Mouse (Mus musculus): ENCODE measurements around the gene Acp4. TPM values are rescaled to one million over a fixed set of nuclear protein-coding genes. Genes with fewer than 3 reads are reported as not detected.

Gene Acp4
- polyA plus RNA-seq, 1 experiment from 2014 or later, result not detected

DNA sequence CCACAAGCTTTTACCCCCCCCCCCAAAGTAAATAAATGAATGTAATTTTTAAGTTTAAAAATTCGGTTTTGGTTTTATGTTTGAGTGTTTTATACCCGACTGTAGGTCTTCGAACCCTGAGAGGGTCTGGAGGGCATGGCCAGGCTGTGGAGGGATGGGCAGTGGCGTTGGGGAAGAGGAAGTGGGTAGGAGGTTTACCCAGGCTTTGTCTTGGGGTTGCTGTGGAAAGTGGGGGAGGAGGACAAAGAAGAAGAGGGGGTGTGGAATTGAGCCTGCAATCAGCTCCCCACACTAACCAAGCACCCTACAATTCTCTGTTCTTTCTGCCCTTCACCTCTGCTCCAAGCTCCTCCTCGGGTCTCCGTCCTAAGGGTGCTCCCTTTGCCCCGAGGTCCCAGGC, 15.4 kb upstream of the Acp4 start:
- Histone ChIP-seq H3K4me1 (ENCODE audit: control insufficient read depth, insufficient read depth, low read depth, low read length) (no peaks in the 10 kb centered on the region), H3K9ac (ENCODE audit: low read depth, low read length) (no peak overlapping the region), H3K27ac (ENCODE audit: low read depth, low read length) (no peak overlapping the region), H3K9me3 (ENCODE audit: control insufficient read depth, low read length) (no peaks in the 10 kb centered on the region), H3K36me3 (ENCODE audit: control insufficient read depth, insufficient read depth, low read length) (no peaks in the 10 kb centered on the region), H3K27me3 (replicated peaks; ENCODE audit: control insufficient read depth, insufficient read depth, low read length) (peaks cover 5% of the 10 kb centered on the region; the same call in 1 of the 2 replicates), H3K4me2 (ENCODE audit: low read length) (no peak overlapping the region), H3K4me3 (ENCODE audit: low read length) (no peak overlapping the region)
- ATAC-seq, result no peak
- WGBS, result 89% methylated on average over 7 of the region's 7 CpGs

DNA sequence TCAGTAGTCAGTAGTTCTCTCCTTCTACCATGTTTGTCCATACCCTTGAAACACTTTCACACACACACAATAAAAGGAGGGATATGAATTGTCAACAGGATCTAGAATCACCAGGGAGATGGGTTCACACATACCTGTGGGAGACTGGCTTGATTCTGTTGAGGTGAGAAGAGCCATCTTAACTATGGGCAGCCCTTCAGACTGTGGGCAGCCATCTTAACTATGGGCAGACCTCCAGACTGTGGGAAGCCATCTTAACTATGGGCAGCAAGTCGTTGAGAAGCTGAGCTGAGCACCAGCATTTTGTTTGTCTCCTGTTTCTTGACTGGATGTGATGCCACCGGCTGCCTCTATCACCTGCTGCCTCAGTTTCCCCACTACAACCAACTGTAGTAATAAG, 14.1 kb upstream of the Acp4 start:
- Histone ChIP-seq H3K27me3 (replicated peaks; ENCODE audit: control insufficient read depth, insufficient read depth, low read length) (peaks cover 5% of the 10 kb centered on the region; the same call in 1 of the 2 replicates), H3K27ac (ENCODE audit: low read depth, low read length) (no peak overlapping the region), H3K4me3 (ENCODE audit: low read length) (no peak overlapping the region), H3K9me3 (ENCODE audit: control insufficient read depth, low read length) (no peaks in the 10 kb centered on the region), H3K4me2 (ENCODE audit: low read length) (no peak overlapping the region), H3K36me3 (ENCODE audit: control insufficient read depth, insufficient read depth, low read length) (no peaks in the 10 kb centered on the region), H3K9ac (ENCODE audit: low read depth, low read length) (no peak overlapping the region), H3K4me1 (ENCODE audit: control insufficient read depth, insufficient read depth, low read depth, low read length) (no peaks in the 10 kb centered on the region)
- 0 out of 2 replicates have a peak, but pooled peaks have one; percentile 41 for ATAC-seq
- 68% methylated on average over 2 of the region's 2 CpGs for WGBS

DNA sequence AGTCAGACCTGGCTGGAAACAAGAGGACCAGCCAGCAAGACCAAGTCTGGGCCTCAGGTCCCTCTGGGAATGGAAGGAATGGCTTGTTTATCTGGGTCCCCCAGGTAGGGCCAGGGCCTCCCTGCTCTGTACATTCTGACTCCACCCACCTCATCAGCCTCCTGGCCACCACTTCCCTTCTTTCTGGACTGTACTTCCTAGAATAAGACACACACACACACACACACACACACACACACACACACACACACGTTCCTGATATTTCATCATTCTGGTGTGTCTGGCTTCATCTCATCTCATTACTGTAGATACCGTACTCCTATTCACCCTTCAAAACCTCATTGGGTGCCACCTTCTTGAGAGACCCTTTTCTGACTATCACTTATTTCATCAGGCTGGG, 12.2 kb upstream of the Acp4 start:
- Histone ChIP-seq H3K4me2 (ENCODE audit: low read length) (no peak overlapping the region), H3K9ac (ENCODE audit: low read depth, low read length) (no peak overlapping the region), H3K9me3 (ENCODE audit: control insufficient read depth, low read length) (no peaks in the 10 kb centered on the region), H3K36me3 (ENCODE audit: control insufficient read depth, insufficient read depth, low read length) (no peaks in the 10 kb centered on the region), H3K27me3 (replicated peaks; ENCODE audit: control insufficient read depth, insufficient read depth, low read length) (peaks cover 5% of the 10 kb centered on the region; the same call in 1 of the 2 replicates), H3K4me3 (ENCODE audit: low read length) (no peak overlapping the region), H3K4me1 (ENCODE audit: control insufficient read depth, insufficient read depth, low read depth, low read length) (no peaks in the 10 kb centered on the region), H3K27ac (ENCODE audit: low read depth, low read length) (no peak overlapping the region)
- ATAC-seq, result no peak
- WGBS, result 86% methylated on average over 2 of the region's 2 CpGs

DNA sequence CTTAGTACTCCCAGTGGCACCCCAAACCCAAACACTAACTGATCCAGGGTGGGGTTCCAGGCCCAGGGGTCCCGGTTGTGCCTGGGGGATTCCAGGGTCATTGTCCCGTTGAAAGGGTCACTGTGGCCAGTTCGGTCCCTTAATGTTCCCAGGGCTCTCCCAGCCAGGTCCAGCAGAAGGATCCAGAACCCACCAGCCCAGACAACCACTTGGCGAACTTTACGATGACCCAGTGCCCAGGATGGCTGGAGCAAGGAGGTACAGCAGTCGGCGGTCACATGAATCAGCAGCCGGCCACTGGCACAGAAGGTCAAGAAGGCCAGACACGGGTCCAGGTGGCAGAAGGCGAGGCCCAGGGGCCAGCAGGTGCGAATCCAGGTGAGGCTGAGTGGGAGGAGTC, 10.9 kb upstream of the Acp4 start:
- Histone ChIP-seq H3K36me3 (ENCODE audit: control insufficient read depth, insufficient read depth, low read length) (no peaks in the 10 kb centered on the region), H3K9me3 (ENCODE audit: control insufficient read depth, low read length) (no peaks in the 10 kb centered on the region), H3K4me1 (ENCODE audit: control insufficient read depth, insufficient read depth, low read depth, low read length) (peaks cover 3% of the 10 kb centered on the region), H3K4me3 (ENCODE audit: low read length) (no peak overlapping the region), H3K9ac (ENCODE audit: low read depth, low read length) (no peak overlapping the region), H3K27me3 (replicated peaks; ENCODE audit: control insufficient read depth, insufficient read depth, low read length) (peaks cover 2% of the 10 kb centered on the region; the same call in 1 of the 2 replicates), H3K4me2 (ENCODE audit: low read length) (no peak overlapping the region), H3K27ac (ENCODE audit: low read depth, low read length) (no peak overlapping the region)
- 84% methylated on average over 11 of the region's 11 CpGs for WGBS
- no peak for ATAC-seq

DNA sequence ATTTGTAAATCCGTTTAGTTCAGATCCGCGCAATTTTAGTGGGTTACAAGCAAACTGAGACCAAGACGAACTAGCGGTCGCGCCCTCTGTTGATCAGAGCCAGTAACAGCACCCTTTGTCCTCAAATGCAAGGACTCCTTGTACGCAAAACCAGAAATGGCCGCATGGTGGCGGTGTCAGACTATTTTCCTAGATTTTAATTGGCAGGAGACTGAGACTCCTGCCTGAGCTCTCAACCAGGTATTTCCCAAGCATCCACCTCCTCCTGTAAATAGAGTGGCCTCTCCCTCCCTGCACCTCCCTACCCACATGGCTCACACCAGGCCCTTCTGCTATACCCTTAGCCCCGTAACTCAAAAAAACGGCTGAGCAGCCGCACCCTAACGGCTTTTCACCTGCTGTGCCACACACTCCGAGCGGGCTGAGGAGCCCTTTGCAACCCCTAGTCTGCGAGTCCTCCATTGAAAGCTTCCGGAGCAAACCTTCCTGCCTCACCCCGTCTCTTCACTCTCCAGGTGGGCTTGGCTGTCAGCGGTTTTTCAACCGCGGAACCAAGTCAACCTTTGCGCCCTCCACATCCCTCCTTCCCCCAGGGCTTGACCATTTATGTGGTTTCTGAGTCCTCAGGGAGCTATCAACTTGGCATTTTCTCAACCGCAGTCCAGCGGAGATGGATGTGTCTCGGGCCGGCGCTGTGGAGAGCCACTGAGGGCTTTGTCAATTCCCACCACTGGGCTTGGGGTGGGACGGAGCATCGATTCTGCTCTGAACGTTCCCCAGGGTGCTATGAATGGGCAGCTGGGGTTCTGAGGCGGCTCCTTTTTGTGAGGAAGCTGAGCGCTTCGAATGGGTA, 5.8 kb upstream of the Acp4 start:
- WGBS, result 2% methylated on average over 34 of the region's 34 CpGs
- ATAC-seq, result peak; percentile 91

DNA sequence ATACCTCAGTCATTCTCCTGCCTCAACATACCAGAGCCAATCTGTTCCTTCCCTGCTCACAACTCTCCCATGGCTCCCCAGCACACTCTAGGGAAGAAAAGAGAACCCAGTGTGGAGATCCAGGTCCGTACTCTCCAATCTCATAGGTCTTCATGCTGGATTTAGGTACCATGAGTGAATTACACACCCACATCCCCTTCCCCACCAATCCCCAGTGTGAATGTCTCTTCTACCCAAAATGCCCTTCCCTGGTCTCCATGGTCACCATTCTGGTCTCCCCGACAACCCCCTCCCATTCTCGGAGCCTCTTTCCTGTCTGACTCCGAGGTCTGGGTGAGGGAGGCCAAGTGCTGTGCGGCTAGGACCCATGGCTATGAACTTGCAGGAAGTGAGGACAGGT, 4.0 kb upstream of the Acp4 start, which contains the start of gene Gm15517:
TSS of gene Gm15517 (plus strand) at position 301 of the 400 bp plus-strand sequence.
- no peak for ATAC-seq
- H3K4me3 ChIP-seq (ENCODE audit: low read length), result no peak within 1 kb of the TSS
- H3K36me3 ChIP-seq (ENCODE audit: control insufficient read depth, insufficient read depth, low read length), result no peaks in the 10 kb centered on the region
- no peak within 1 kb of the TSS for H3K9ac ChIP-seq (ENCODE audit: low read depth, low read length)
- no peak within 1 kb of the TSS for H3K27ac ChIP-seq (ENCODE audit: low read depth, low read length)
- 0 out of 2 replicates have a peak, but pooled peaks cover 2% of the 10 kb centered on the region for H3K27me3 ChIP-seq (replicated peaks; ENCODE audit: control insufficient read depth, insufficient read depth, low read length)
- no peak within 1 kb of the TSS for H3K4me2 ChIP-seq (ENCODE audit: low read length)
- peaks cover 7% of the 10 kb centered on the region for H3K4me1 ChIP-seq (ENCODE audit: control insufficient read depth, insufficient read depth, low read depth, low read length)
- 36% methylated on average over 5 of the region's 5 CpGs for WGBS
- no peaks in the 10 kb centered on the region for H3K9me3 ChIP-seq (ENCODE audit: control insufficient read depth, low read length)

More for the DNA sequence above, 5.8 kb upstream of the Acp4 start:
- Histone ChIP-seq H3K9me3 (ENCODE audit: control insufficient read depth, low read length) (no peaks in the 10 kb centered on the region), H3K27me3 (replicated peaks; ENCODE audit: control insufficient read depth, insufficient read depth, low read length) (peaks cover 4% of the 10 kb centered on the region; the same call in 1 of the 2 replicates), H3K4me2 (ENCODE audit: low read length) (peak overlapping the region; percentile 72), H3K4me3 (ENCODE audit: low read length) (peak overlapping the region; percentile 41), H3K36me3 (ENCODE audit: control insufficient read depth, insufficient read depth, low read length) (no peaks in the 10 kb centered on the region), H3K27ac (ENCODE audit: low read depth, low read length) (peak overlapping the region; percentile 62; the same call in 1 of the 2 replicates), H3K9ac (ENCODE audit: low read depth, low read length) (peak overlapping the region; percentile 58), H3K4me1 (ENCODE audit: control insufficient read depth, insufficient read depth, low read depth, low read length) (peaks cover 7% of the 10 kb centered on the region)

DNA sequence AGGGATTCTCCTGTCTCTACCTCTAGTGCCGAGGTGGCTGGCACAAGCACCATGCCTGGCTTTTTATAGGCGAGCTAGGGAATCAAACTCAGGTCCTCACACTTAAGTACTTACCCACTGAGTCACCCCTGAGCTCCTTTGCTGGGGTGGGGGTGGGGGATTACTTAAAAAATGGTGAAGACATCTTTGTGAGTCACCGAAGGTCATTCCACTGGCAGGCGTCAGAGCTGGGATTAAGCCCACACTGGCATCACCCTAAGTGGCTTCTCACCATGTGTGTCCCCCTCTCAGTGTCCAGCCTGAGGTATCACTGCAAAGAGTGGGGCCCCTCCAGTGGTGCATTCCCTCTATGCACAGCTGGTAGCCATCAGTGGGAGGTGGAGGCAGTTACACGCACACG, 3.2 kb upstream of the Acp4 start:
- ATAC-seq, result no peak
- H3K4me2 ChIP-seq (ENCODE audit: low read length), result no peak overlapping the region
- no peak overlapping the region for H3K27ac ChIP-seq (ENCODE audit: low read depth, low read length)
- no peaks in the 10 kb centered on the region for H3K9me3 ChIP-seq (ENCODE audit: control insufficient read depth, low read length)
- H3K36me3 ChIP-seq (ENCODE audit: control insufficient read depth, insufficient read depth, low read length), result no peaks in the 10 kb centered on the region
- H3K4me3 ChIP-seq (ENCODE audit: low read length), result no peak overlapping the region
- peaks cover 7% of the 10 kb centered on the region for H3K4me1 ChIP-seq (ENCODE audit: control insufficient read depth, insufficient read depth, low read depth, low read length)
- H3K9ac ChIP-seq (ENCODE audit: low read depth, low read length), result no peak overlapping the region
- H3K27me3 ChIP-seq (replicated peaks; ENCODE audit: control insufficient read depth, insufficient read depth, low read length), result 0 out of 2 replicates have a peak, but pooled peaks cover 2% of the 10 kb centered on the region
- 82% methylated on average over 6 of the region's 6 CpGs for WGBS

DNA sequence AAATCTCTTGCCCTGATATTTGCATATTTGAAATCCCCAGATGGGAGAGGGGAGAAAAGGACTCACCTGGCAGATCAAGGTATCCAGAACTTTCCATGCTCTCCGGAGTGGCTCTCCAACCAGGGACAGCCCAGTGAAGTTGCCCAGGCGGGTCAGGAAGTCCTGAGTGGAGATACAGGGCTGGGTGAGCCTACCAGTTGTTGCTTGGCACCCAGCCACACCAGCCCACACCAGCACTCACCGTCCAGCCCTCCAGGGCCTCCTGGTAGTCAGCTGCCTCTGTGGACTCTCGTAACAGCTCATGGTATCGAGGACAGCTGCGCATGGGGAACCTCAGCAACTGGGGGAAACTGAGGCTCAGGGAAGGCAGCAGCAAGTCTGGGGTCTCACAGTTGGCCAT, 2.2 kb downstream of the Acp4 start:
- H3K4me2 ChIP-seq (ENCODE audit: low read length), result no peak overlapping the region
- peaks cover 20% of the 10 kb centered on the region for H3K36me3 ChIP-seq (ENCODE audit: control insufficient read depth, insufficient read depth, low read length)
- no peak overlapping the region for H3K9ac ChIP-seq (ENCODE audit: low read depth, low read length)
- no peak overlapping the region for H3K4me3 ChIP-seq (ENCODE audit: low read length)
- no peak for ATAC-seq
- 87% methylated on average over 6 of the region's 6 CpGs for WGBS
- H3K9me3 ChIP-seq (ENCODE audit: control insufficient read depth, low read length), result no peaks in the 10 kb centered on the region
- H3K27ac ChIP-seq (ENCODE audit: low read depth, low read length), result no peak overlapping the region
- H3K27me3 ChIP-seq (replicated peaks; ENCODE audit: control insufficient read depth, insufficient read depth, low read length), result no peaks in the 10 kb centered on the region
- 0 out of 2 replicates have a peak, but pooled peaks cover under 1% of the 10 kb centered on the region for H3K4me1 ChIP-seq (ENCODE audit: control insufficient read depth, insufficient read depth, low read depth, low read length)

DNA sequence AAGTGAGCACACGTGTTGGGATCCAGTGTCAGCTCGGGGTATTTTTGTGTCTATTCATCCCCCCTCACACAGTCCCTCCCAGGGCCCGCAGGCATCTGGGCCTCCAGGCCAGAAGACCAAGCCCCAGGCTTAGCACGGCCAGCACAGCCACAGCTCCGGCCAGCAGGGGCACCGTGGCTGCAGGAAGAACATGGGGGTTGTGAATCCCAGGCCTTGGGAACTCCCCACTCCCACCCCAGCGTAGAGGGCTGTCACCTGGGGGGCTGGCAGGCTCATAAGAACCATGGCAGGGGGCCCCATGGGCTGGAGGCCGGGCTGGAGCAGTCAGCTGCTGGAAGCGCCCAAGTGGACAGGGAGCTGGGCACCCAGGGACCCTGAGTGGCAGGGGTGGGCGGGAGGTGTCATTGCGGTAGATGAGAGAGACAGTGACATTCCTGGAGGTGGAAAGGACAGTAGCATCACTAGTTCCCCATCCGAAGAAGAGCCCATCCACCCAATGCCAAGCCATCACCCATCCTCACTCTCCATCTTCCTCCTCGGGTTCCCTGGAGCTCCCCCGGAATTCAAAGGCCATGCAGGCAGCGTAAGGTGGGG, 4.1 kb downstream of the Acp4 start:
- H3K27me3 ChIP-seq (replicated peaks; ENCODE audit: control insufficient read depth, insufficient read depth, low read length), result no peaks in the 10 kb centered on the region
- 67% methylated on average over 15 of the region's 15 CpGs for WGBS
- peaks cover 11% of the 10 kb centered on the region for H3K4me1 ChIP-seq (ENCODE audit: control insufficient read depth, insufficient read depth, low read depth, low read length)
- H3K4me3 ChIP-seq (ENCODE audit: low read length), result no peak overlapping the region
- ATAC-seq, result peak; percentile 15; the same call in 1 of the 2 replicates
- no peak overlapping the region for H3K27ac ChIP-seq (ENCODE audit: low read depth, low read length)
- no peak overlapping the region for H3K4me2 ChIP-seq (ENCODE audit: low read length)
- no peaks in the 10 kb centered on the region for H3K9me3 ChIP-seq (ENCODE audit: control insufficient read depth, low read length)
- no peak overlapping the region for H3K9ac ChIP-seq (ENCODE audit: low read depth, low read length)
- peaks cover 33% of the 10 kb centered on the region for H3K36me3 ChIP-seq (ENCODE audit: control insufficient read depth, insufficient read depth, low read length)

Measured in hindbrain, embryonic 16.5 days (tissue).